Mouse (Mus musculus): Measurements from ENCODE around the gene Arsg.

DNA sequence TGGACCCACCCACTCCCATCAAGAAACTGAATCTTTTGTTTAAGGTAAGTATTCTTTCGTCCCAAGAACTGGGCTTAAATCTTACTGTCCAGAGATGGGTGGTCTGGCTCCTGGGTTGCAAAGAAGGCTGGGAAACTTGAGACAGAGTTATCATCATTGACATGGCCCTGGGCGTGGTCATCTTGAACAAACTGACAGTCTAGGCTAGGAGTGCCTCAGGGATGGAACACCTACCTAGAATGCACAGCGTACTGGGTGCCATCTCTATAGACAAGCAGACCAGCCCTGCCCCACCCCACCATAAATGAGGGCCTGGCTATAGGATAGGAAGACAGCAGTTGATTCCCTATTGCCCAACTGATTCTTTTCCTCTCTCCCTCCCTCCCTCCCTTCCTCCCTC, 44.6 kb downstream of the Arsg start:
- TF ChIP-seq POLR2A (IDR thresholded peaks at IDR 0.05; ENCODE audit: control insufficient read depth, extremely low read depth, insufficient read depth, low read length, poor library complexity) (no peak), CTCF (IDR thresholded peaks at IDR 0.05; ENCODE audit: borderline replicate concordance, control insufficient read depth, extremely low read depth, insufficient read depth, low read length, poor library complexity) (no peak)
